9 mouse cellular contexts compared by ENCODE assay signal in the genomic region with DNA sequence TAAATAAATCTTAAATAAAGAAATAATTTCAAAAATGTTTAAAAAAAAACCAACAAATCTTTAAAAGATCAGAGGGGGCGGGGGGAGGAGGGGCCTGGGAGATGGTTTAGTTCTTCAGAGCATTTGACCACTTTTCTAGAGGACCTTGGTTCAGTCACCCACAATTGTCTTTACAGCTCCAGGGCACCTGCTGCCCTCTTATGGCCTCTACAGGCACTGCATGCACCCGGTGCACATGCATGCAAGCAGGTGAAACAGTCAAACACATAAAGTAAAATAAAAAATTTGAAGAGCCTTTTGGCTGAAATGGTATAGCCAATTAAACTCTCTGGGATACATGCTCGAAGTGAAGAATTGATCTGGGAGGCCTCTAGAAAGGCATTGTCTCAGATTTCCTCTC.
DNase-seq lines count a peak whose midpoint lies in the region; ATAC-seq and TF ChIP-seq lines count a peak whose summit lies in the region.
"Had no signal": no experiment of that assay in that cellular context is flagged by ENCODE, and none has a peak within 500 bp of the region (broad histone marks: within the 10 kb centered on the region; RNA-seq: fewer than 3 reads in every experiment).

No protein-coding gene starts in this region.

- H3K27me3 ChIP-seq in intestine, postnatal 0 days (replicated peaks; ENCODE audit: control insufficient read depth, insufficient read depth, low read length) = 0 out of 2 replicates have a peak, but pooled peaks cover 4% of the 10 kb centered on the region
- no peaks in the 10 kb centered on the region for H3K27me3 ChIP-seq in intestine, embryonic 15.5 days (replicated peaks)

- no peaks in the 10 kb centered on the region for H3K36me3 ChIP-seq in intestine, postnatal 0 days (ENCODE audit: control insufficient read depth, insufficient read depth)
- H3K36me3 ChIP-seq in intestine, embryonic 15.5 days = no peaks in the 10 kb centered on the region
- no peaks in the 10 kb centered on the region for H3K36me3 ChIP-seq in ES-E14 (ENCODE audit: control insufficient read depth, insufficient read depth, low read length, poor library complexity, severe bottlenecking)
- H3K36me3 ChIP-seq: limb, embryonic 13.5 days had no signal

- no peaks in the 10 kb centered on the region for H3K4me1 ChIP-seq in intestine, postnatal 0 days (replicated peaks; ENCODE audit: control insufficient read depth, insufficient read depth, low read length)
- no peaks in the 10 kb centered on the region for H3K4me1 ChIP-seq in intestine, embryonic 15.5 days (replicated peaks)
- peaks cover 0 to 8% of the 10 kb centered on the region in 2 experiments; a peak in 2 of 4 replicates for H3K4me1 ChIP-seq in ES-E14 (ENCODE audit: control insufficient read depth in 2 of 2, insufficient read depth in 2 of 2, low read length in 2 of 2, poor library complexity in 1 of 2)

- H3K9me3 ChIP-seq in intestine, postnatal 0 days (ENCODE audit: control insufficient read depth) = no peaks in the 10 kb centered on the region
- H3K9me3 ChIP-seq in intestine, embryonic 15.5 days = no peaks in the 10 kb centered on the region
- H3K9me3 ChIP-seq in ES-E14 (ENCODE audit: control insufficient read depth, insufficient read depth, low read depth, low read length) = no peaks in the 10 kb centered on the region
- H3K9me3 ChIP-seq: limb, embryonic 13.5 days had no signal

- DNase-seq in 416B (ENCODE audit: low read depth) (peak; percentile 31), ES-E14 (ENCODE audit: low read depth, low spot score) (no peak)
- DNase-seq in lung, postnatal 10 days = peak; percentile 7
- DNase-seq in layer of hippocampus, adult 9-10 months (ENCODE audit: low spot score) = no peak
- no peak for DNase-seq in left cerebral cortex, adult 11 months (ENCODE audit: low spot score)
- DNase-seq in right cerebral cortex, postnatal 25 days = no peak

- no peak for ATAC-seq in intestine, postnatal 0 days
- no peak for ATAC-seq in intestine, embryonic 15.5 days

- in situ Hi-C loops in ES-E14 (cut with MboI; ENCODE audit: low sequenced_read_pairs in 2 of 2, unreplicated experiment in 2 of 2) = no loop called here

- no peak overlapping the region for H3K4me2 ChIP-seq in intestine, postnatal 0 days (replicated peaks; ENCODE audit: low read depth)
- H3K4me2 ChIP-seq in intestine, embryonic 15.5 days (replicated peaks) = no peak overlapping the region
- H3K4me2 ChIP-seq: limb, embryonic 13.5 days had no signal

- no peak overlapping the region for H3K9ac ChIP-seq in intestine, postnatal 0 days (ENCODE audit: low read depth, low read length)
- H3K9ac ChIP-seq in intestine, embryonic 15.5 days = no peak overlapping the region
- H3K9ac ChIP-seq in ES-E14 (ENCODE audit: insufficient read depth, low read depth, low read length, poor library complexity, severe bottlenecking) = no peak overlapping the region
- H3K9ac ChIP-seq: limb, embryonic 13.5 days had no signal

- H3K27ac ChIP-seq in intestine, postnatal 0 days (ENCODE audit: low read depth, low read length) = no peak overlapping the region
- no peak overlapping the region for H3K27ac ChIP-seq in intestine, embryonic 15.5 days
- no peak overlapping the region for H3K27ac ChIP-seq in ES-E14 (ENCODE audit: insufficient read depth, low read depth, low read length, poor library complexity, severe bottlenecking)
- H3K27ac ChIP-seq: limb, embryonic 13.5 days had no signal

- 88% methylated on average over 3 of the region's 3 CpGs for WGBS in intestine, postnatal 0 days
- 82% methylated on average over 3 of the region's 3 CpGs for WGBS in intestine, embryonic 15.5 days

- no peak overlapping the region for H3K4me3 ChIP-seq in intestine, postnatal 0 days (ENCODE audit: low read depth, low read length)
- H3K4me3 ChIP-seq in intestine, embryonic 15.5 days (replicated peaks) = no peak overlapping the region
- H3K4me3 ChIP-seq in ES-E14 (ENCODE audit: insufficient read depth in 1 of 2, low read depth in 1 of 2, low read length in 2 of 2, poor library complexity in 1 of 2, severe bottlenecking in 1 of 2) = no peak overlapping the region
- H3K4me3 ChIP-seq: limb, embryonic 13.5 days had no signal

- peak; percentile 54 for TF ChIP-seq CTCF in intestine, postnatal 0 days (IDR thresholded peaks at IDR 0.05; ENCODE audit: low read depth)

TF ChIP-seq in ES-E14, 5 proteins besides CTCF, POLR2A, EP300 and RAD21:
- TF ChIP-seq ZC3H11A (IDR thresholded peaks at IDR 0.05; ENCODE audit: borderline replicate concordance, low read depth, low read length) = peak; percentile 78
- no peak for TF ChIP-seq MAFK (IDR thresholded peaks at IDR 0.05; ENCODE audit: insufficient read depth, low read depth, low read length)

Comparison
In these comparisons a context has a peak if more than half of its experiments do, and no peak if none do; other contexts are left out.
1. DNase-seq: peak in 416B (single experiment) and lung, postnatal 10 days (single experiment); none in ES-E14 (single experiment), layer of hippocampus, adult 9-10 months (single experiment), left cerebral cortex, adult 11 months (single experiment) and right cerebral cortex, postnatal 25 days (single experiment).